In the genomic region with DNA sequence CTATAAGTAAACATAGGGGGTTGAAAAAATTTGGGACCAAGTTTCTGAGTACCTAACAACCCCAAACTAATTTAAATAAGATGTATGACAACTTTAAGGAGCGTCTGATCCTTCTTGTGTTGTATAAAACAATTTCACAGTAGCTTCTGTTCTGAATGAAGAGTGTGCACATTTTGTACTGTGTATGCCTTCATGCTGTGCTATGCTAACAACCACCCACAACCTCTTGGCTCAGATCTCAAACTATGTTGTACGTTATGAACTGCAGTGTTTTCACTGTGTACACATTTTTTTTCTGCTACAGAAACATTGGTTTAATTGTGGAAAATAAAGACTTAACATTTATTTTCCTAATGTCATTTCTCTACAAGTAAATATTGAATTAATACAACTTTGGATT, we compare ENCODE assay signal across 11 mouse cellular contexts.
"Had no signal": no experiment of that assay in that cellular context is flagged by ENCODE, and none has a peak within 500 bp of the region (broad histone marks: within the 10 kb centered on the region; RNA-seq: fewer than 3 reads in every experiment).

No protein-coding gene starts in this region.

- H3K4me1 ChIP-seq: limb, embryonic 10.5 days; liver, embryonic 15.5 days; midbrain, embryonic 13.5 days had no signal

- H3K4me3 ChIP-seq: limb, embryonic 10.5 days; liver, embryonic 15.5 days; midbrain, embryonic 13.5 days had no signal

- H3K27me3 ChIP-seq: liver, embryonic 15.5 days; midbrain, embryonic 13.5 days had no signal

- DNase-seq: kidney, adult 8-10 months; kidney, postnatal 36 days; lung, adult 2 months; lung, postnatal 36 days; right cerebral cortex, postnatal 4 days; spleen, adult 18-20 months; thymus, adult 2 months; thymus, postnatal 25 days had no signal

- H3K27ac ChIP-seq: limb, embryonic 10.5 days; liver, embryonic 15.5 days; midbrain, embryonic 13.5 days had no signal
